8 mouse cellular contexts compared by ENCODE assay signal in genomic region chr10:81863409-81864407, GRCm38 (mm10). TPM values are rescaled to one million over a fixed set of nuclear protein-coding genes. Genes with fewer than 3 reads are reported as not detected.
DNase-seq lines count a peak whose midpoint lies in the region; ATAC-seq lines count a peak whose summit lies in the region.
"Not testable (repeated sequence)": the region's sequence is repeated elsewhere in the genome, so short reads cannot be mapped to it uniquely, and the experiment has no call there.

Gene Gm32687, plus strand, starts transcription at chr10:81863934.

- H3K36me3 ChIP-seq in forebrain, embryonic 15.5 days; heart, embryonic 14.5 days (ENCODE audit: control insufficient read depth, insufficient read depth, low read length); limb, embryonic 10.5 days: not testable (repeated sequence)

- not testable (repeated sequence) for H3K4me2 ChIP-seq in forebrain, embryonic 15.5 days (replicated peaks); heart, embryonic 14.5 days (ENCODE audit: low read length)

- H3K27me3 ChIP-seq in forebrain, embryonic 15.5 days; heart, embryonic 14.5 days (ENCODE audit: control insufficient read depth, insufficient read depth, low read length); limb, embryonic 10.5 days (ENCODE audit: low read depth, poor library complexity, severe bottlenecking): not testable (repeated sequence)

- H3K27ac ChIP-seq in forebrain, embryonic 15.5 days (replicated peaks); heart, embryonic 14.5 days (replicated peaks in 1 of 2; ENCODE audit: control insufficient read depth in 1 of 2, insufficient read depth in 1 of 2, low read depth in 2 of 2, low read length in 2 of 2); limb, embryonic 10.5 days: not testable (repeated sequence)

- not testable (repeated sequence) for H3K4me3 ChIP-seq in forebrain, embryonic 15.5 days; heart, embryonic 14.5 days (ENCODE audit: control insufficient read depth in 1 of 2, insufficient read depth in 1 of 2, low read depth in 1 of 2, low read length in 2 of 2); limb, embryonic 10.5 days

- H3K4me1 ChIP-seq in forebrain, embryonic 15.5 days; heart, embryonic 14.5 days (ENCODE audit: control insufficient read depth in 2 of 2, insufficient read depth in 2 of 2, low read length in 2 of 2); limb, embryonic 10.5 days: not testable (repeated sequence)

- H3K9me3 ChIP-seq in forebrain, embryonic 15.5 days; heart, embryonic 14.5 days (ENCODE audit: control insufficient read depth, low read length); limb, embryonic 10.5 days (replicated peaks): not testable (repeated sequence)

- ATAC-seq in forebrain, embryonic 15.5 days (replicated peaks) = peak; percentile 100
- peak; percentile 98 for ATAC-seq in heart, embryonic 14.5 days (ENCODE audit: insufficient number of reproducible peaks, insufficient read depth, low FRiP score, low read depth)
- ATAC-seq in megakaryocyte, adult 5-6 weeks (ENCODE audit: poor library complexity, severe bottlenecking) = peak; percentile 99

- H3K9ac ChIP-seq in forebrain, embryonic 15.5 days (replicated peaks); heart, embryonic 14.5 days (ENCODE audit: low read length): not testable (repeated sequence)

- peak; percentile 21 for DNase-seq in cerebellum, adult 9-11 months
- DNase-seq in kidney, adult 18-20 months = peak; percentile 2
- DNase-seq in limb, embryonic 10.5 days (ENCODE audit: low spot score) = not testable (repeated sequence)
- DNase-seq in right cerebral cortex, adult 18-20 months = peak; percentile 0
- DNase-seq in urinary bladder, postnatal 14 days (ENCODE audit: low spot score) = peak; percentile 2

- WGBS in forebrain, embryonic 15.5 days = 26% methylated on average over 6 of the region's 49 CpGs
- WGBS in heart, embryonic 14.5 days = 46% methylated on average over 3 of the region's 49 CpGs
- 23% methylated on average over 5 of the region's 49 CpGs for WGBS in limb, embryonic 10.5 days

RNA-seq across cellular contexts. Expression of gene Gm32687, which starts in this region (rescaled TPM):
- 12.5 and 15.1 TPM in 2 replicates for polyA plus RNA-seq in forebrain, embryonic 15.5 days (2015; fragmentation: Nextera tagmentation; extraction: Ambion mirVana)
- 6.4 and 7.6 TPM in 2 replicates for polyA plus RNA-seq in heart, embryonic 14.5 days (2014; fragmentation: Nextera tagmentation; extraction: Ambion mirVana)
- polyA plus RNA-seq in limb, embryonic 10.5 days (2016; fragmentation: Nextera tagmentation; extraction: Ambion mirVana) = 9.1 and 10.2 TPM in 2 replicates
- 2.3 and 4.9 TPM in 2 replicates for total RNA-seq in megakaryocyte, adult 5-6 weeks (2015)
- total RNA-seq in megakaryocyte, adult 5-6 weeks (2017) = 2.0 and 8.3 TPM in 2 replicates
